Mouse (Mus musculus) ES-Bruce4 (cell line): ENCODE data around the gene Myom3.

Experiments
- CTCF ChIP-seq: IDR thresholded peaks from one replicate; pipeline ENCODE4 v1.8.1; 2011; ENCODE audit warnings: low read depth, low read length
- EP300 ChIP-seq: IDR thresholded peaks from 2 replicates; pipeline ENCODE4 v1.6.1; 2011; ENCODE audit warnings: low read depth, low read length; ENCODE audit not compliant: insufficient read depth

GRCm38 (mm10) chr4:135847581-135847980, 88.1 kb downstream of the Myom3 start:
- TF ChIP-seq CTCF (no peak), EP300 (no peak)
